Mouse (Mus musculus) layer of hippocampus, postnatal 10 days (tissue): Measurements from ENCODE around the gene Psen1. TPM values are rescaled to one million over a fixed set of nuclear protein-coding genes. Genes with fewer than 3 reads are reported as not detected.

Experiments
- DNase-seq, 2 experiments: peaks; one replicate each; pipeline ENCODE4 v3.0.0; 2021; ENCODE audit warnings: low spot score in 2 of 2
- total RNA-seq, 2 experiments: library from RNA; stranded (reverse); gene quantifications; 2 replicates each; pipeline ENCODE4 v1.2.3; 2021

Gene Psen1
- total RNA-seq, 2 experiments from 2014 or later: 58.1 to 68.1 TPM

DNA sequence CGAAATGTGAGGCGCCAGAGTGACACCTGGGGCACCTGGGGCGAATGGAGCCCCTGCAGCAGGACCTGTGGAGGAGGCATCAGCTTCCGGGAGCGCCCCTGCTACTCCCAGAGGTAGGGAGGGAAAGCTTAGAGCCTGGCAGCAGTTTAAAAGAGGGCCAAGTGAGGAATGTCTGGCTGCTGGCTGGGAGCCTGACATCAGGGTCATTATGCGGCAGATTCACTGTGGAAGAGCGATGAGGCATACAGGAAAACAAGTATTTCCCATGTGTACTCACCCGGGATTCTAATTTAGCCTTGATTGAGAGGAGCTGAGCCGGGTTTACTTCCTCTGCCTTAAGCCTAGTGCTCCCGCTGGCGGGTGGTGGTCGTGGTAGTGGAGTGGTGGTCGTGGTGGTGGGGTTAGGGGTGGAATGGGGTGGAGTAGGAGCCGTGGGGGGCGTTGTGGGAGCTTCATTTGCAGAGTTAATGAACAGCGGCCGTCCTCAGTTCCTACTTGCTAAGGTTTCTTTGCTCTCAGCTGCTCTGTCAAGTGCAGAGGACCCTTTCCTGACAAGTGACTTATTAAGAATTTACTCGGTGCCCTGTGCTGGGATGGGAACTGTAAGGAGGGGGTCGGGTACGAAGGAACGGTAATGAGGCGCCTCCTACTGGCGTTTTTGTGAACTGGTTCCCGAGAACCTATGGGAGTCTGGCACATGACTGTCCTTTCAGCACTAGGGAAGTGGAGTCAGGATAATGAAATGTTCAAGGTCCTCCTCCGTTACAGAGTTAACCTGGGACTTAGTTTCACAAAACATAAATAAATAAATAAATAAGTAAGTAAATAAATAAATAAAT lies 82.7 kb downstream of the Psen1 start:
- peak in 1 of 2 experiments; percentile 58 for DNase-seq

GRCm38 (mm10) chr12:83775621-83776020 lies 87.7 kb downstream of the Psen1 start:
- no peak for DNase-seq

DNA sequence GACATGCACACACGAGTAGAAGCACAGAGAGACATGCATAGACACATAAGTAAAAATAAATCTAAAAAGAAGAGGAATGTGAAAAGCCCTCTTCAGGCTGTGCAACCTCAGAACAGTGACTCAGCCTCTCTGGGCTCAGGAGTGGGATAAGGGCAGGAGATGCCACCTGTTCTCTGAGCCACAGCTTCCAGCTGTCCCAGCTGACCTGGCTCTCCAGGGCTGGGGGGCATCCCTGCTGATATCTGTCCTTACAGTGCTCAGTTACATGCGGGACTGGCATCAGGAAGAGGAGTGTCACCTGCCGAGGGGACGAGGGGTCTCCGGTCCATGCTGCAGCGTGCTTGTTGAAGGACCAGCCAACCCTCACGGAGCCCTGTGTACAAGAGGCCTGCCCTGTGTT lies 88.8 kb downstream of the Psen1 start:
- DNase-seq: no peak

GRCm38 (mm10) chr12:83780181-83780580 lies 92.2 kb downstream of the Psen1 start:
- DNase-seq: no peak

DNA sequence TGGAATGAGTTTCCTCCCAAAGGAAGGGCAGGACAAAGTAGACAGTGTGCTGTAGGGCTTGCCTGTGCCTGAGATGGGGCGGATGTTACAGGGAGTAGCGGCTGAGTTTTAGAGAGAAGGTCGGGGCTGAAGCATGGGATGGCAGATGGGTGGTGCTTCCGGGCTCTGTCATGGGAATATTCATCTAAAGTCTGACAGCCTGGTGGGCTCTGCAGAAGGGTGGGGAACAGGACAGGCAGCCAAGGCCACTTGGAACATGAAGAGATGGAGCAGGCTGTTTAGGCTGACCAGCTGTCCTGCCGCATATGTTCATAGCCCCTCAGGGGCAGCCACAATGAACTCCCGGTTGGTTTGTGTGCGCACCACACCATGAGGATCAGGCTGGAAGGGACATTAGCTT lies 93.3 kb downstream of the Psen1 start:
- DNase-seq: no peak

- DNase-seq: no peak
Observed at GRCm38 (mm10) chr12:83781640-83782278, 93.8 kb downstream of the Psen1 start.

DNA sequence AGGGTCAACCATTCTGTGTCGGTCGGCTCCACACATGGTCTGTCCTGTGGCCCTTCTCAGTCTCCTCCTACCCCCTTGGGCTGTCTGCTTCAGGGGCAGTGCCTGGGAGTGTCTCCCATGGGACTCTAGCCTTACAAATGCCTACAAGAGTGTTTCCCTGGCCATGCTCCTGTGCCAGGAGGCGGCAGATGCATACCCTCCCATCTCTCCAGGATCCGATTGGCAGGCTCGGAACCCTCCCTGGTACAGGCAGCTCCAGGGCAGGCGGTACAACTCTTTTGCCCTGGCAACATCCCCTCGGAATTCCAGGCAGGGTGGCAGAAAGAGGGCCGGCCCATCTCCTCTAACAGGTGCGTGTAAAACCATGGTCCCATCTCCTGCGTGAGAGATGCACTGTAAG lies 94.7 kb downstream of the Psen1 start:
- no peak for DNase-seq

Other genes starting within 250 kb of the Psen1 start
- gene Dpf3, start 200.4 kb upstream of the Psen1 start, total RNA-seq: 10 to 100 TPM; 22.2 to 26.6 TPM
- gene Dcaf4, start 167.7 kb upstream of the Psen1 start, total RNA-seq: 10 to 100 TPM; 28.8 to 36.3 TPM
- gene Zfyve1, start 90.9 kb upstream of the Psen1 start, total RNA-seq: 10 to 100 TPM; 34.0 to 37.1 TPM
- 100 to 1,000 TPM; 123 to 148 TPM for gene Rbm25, start 56.9 kb upstream of the Psen1 start, total RNA-seq
- 1 to 10 TPM; 4.8 to 6.5 TPM for gene Papln, start 75.5 kb downstream of the Psen1 start, total RNA-seq
- gene Numb, start 233.8 kb downstream of the Psen1 start, total RNA-seq: 10 to 100 TPM; 21.4 to 23.6 TPM